Mouse (Mus musculus): ENCODE measurements at regions not wholly inside any gene's neighbourhood (a gene's known extent, or its start where the extent isn't known, plus 50 kb on each side); places are given as distances from the start of the nearest gene placed in this dataset.

DNA sequence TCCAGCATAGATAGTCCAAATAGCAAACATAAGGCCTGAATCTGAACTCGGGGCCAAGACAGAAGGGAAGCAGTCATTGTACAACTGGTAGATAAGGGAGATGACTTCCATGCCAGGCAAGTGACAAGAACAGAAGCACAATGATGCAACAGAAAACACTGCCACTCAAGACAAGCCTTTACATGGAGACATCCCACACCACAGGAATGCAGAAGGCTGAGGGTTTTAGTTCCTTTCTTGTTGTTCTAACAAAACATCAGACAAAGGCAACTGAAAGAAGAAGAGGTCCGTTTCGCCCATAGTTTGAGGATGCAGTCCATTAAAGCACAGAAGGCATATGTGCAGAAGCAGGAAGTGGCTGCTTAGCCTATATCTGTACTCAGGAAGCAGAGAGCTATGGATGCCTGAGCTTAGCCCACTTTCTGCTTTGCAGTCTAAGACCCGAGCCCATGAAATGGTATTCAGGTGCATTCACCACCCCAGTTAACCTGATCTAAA lies 360.0 kb upstream of the Pik3r1 start:
- peaks cover 15% of the 10 kb centered on the region for H3K4me1 ChIP-seq (replicated peaks)
- no peaks in the 10 kb centered on the region for H3K36me3 ChIP-seq
- no peaks in the 10 kb centered on the region for H3K9me3 ChIP-seq
- H3K4me3 ChIP-seq: no peak overlapping the region
- 73% methylated on average over 4 of the region's 4 CpGs for WGBS
- no peak overlapping the region for H3K4me2 ChIP-seq
- no peaks in the 10 kb centered on the region for H3K27me3 ChIP-seq
- ATAC-seq (ENCODE audit: low read depth): no peak
- no peak overlapping the region for H3K9ac ChIP-seq
- H3K27ac ChIP-seq (replicated peaks): no peak overlapping the region

GRCm38 (mm10) chr13:102131459-102131858 lies 363.4 kb upstream of the Pik3r1 start:
- WGBS: 65% methylated on average over 2 of the region's 2 CpGs
- Histone ChIP-seq H3K9me3 (no peaks in the 10 kb centered on the region), H3K36me3 (no peaks in the 10 kb centered on the region), H3K4me1 (replicated peaks) (peaks cover 15% of the 10 kb centered on the region), H3K27me3 (no peaks in the 10 kb centered on the region), H3K9ac (no peak overlapping the region), H3K4me3 (no peak overlapping the region), H3K27ac (replicated peaks) (no peak overlapping the region; the same call in 1 of the 2 replicates), H3K4me2 (no peak overlapping the region)
- no peak for ATAC-seq (ENCODE audit: low read depth)

DNA sequence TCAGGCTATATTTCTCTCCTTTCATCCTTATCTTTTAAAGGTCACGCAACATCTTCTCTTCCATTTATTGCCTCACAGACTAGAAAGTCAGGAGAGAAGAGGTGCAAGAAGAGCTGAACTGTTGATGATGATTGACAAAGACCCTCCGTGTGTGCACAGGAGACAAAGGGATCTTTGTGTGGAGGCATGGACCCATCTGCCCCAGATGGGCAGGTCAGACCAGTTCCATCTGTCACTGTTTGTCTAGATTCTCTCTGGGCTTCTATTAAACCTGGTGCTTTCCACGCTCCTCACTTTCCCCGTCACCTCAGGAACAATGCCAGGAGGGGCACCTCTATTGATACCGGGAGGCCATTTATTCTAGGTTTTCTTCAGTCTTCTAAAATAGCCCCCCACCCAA lies 364.1 kb upstream of the Pik3r1 start:
- Histone ChIP-seq H3K4me1 (replicated peaks) (peaks cover 15% of the 10 kb centered on the region), H3K9ac (no peak overlapping the region), H3K27ac (replicated peaks) (no peak overlapping the region), H3K27me3 (no peaks in the 10 kb centered on the region), H3K36me3 (no peaks in the 10 kb centered on the region), H3K9me3 (no peaks in the 10 kb centered on the region), H3K4me2 (no peak overlapping the region), H3K4me3 (no peak overlapping the region)
- 35% methylated on average over 5 of the region's 5 CpGs for WGBS
- ATAC-seq (ENCODE audit: low read depth): 0 out of 2 replicates have a peak, but pooled peaks have one; percentile 43

GRCm38 (mm10) chr13:102132696-102133095 lies 364.7 kb upstream of the Pik3r1 start:
- ATAC-seq (ENCODE audit: low read depth): no peak
- Histone ChIP-seq H3K4me2 (no peak overlapping the region), H3K9me3 (no peaks in the 10 kb centered on the region), H3K36me3 (no peaks in the 10 kb centered on the region), H3K9ac (no peak overlapping the region), H3K27me3 (no peaks in the 10 kb centered on the region), H3K4me1 (replicated peaks) (peaks cover 15% of the 10 kb centered on the region), H3K4me3 (no peak overlapping the region), H3K27ac (replicated peaks) (no peak overlapping the region)
- 55% methylated on average over 2 of the region's 2 CpGs for WGBS

DNA sequence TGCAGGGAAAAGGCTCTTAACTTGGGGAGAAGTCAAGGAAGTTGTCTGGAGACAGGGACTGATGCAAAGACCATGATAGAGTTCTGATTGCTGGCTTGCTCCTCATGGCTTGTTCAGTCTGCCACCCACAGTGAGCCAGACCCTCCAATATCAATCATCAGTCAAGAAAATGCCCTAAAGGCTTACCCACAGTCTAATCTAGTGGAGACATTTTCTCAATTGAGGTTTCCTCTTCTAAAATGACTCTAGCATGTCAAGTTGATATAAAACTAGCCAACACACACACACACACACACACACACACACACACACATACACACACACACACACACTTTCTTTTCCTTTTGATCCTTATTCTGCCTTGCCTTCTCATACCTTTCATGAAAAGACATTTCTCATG lies 367.2 kb upstream of the Pik3r1 start:
- Histone ChIP-seq H3K4me3 (no peak overlapping the region), H3K4me1 (replicated peaks) (peaks cover 15% of the 10 kb centered on the region), H3K27ac (replicated peaks) (no peak overlapping the region), H3K9me3 (no peaks in the 10 kb centered on the region), H3K27me3 (no peaks in the 10 kb centered on the region), H3K9ac (no peak overlapping the region), H3K36me3 (no peaks in the 10 kb centered on the region), H3K4me2 (no peak overlapping the region)
- no peak for ATAC-seq (ENCODE audit: low read depth)

- Histone ChIP-seq H3K9ac (no peak overlapping the region), H3K27me3 (no peaks in the 10 kb centered on the region), H3K4me3 (no peak overlapping the region), H3K27ac (replicated peaks) (no peak overlapping the region), H3K9me3 (no peaks in the 10 kb centered on the region), H3K36me3 (no peaks in the 10 kb centered on the region), H3K4me2 (no peak overlapping the region), H3K4me1 (replicated peaks) (no peaks in the 10 kb centered on the region)
- 97% methylated on average over 7 of the region's 7 CpGs for WGBS
- ATAC-seq (ENCODE audit: low read depth): no peak
These were observed 375.0 kb upstream of the Pik3r1 start for GRCm38 (mm10) chr13:102142986-102143385.

DNA sequence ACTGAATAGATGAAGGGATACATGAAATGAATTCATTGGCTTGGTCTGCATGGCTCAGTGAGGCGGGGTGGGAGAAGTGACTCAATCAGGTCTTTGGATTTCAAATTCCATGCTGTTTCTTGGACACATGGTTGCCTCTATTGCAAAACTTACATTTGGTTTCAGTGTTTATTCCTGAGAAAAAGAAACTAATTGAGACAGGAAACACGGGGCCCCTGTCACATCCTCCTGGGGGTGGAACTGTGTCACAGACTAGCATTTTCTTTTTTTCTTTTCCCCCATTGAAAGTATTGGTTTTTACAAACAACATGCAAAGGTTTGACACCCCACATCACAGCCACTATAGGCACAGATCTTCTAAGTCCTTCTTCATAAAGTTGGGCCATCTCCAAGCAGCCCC lies 375.8 kb upstream of the Pik3r1 start:
- WGBS: 82% methylated on average over 2 of the region's 2 CpGs
- Histone ChIP-seq H3K4me2 (no peak overlapping the region), H3K4me3 (no peak overlapping the region), H3K27me3 (no peaks in the 10 kb centered on the region), H3K9ac (no peak overlapping the region), H3K9me3 (no peaks in the 10 kb centered on the region), H3K4me1 (replicated peaks) (no peaks in the 10 kb centered on the region), H3K27ac (replicated peaks) (no peak overlapping the region), H3K36me3 (no peaks in the 10 kb centered on the region)
- ATAC-seq (ENCODE audit: low read depth): no peak

DNA sequence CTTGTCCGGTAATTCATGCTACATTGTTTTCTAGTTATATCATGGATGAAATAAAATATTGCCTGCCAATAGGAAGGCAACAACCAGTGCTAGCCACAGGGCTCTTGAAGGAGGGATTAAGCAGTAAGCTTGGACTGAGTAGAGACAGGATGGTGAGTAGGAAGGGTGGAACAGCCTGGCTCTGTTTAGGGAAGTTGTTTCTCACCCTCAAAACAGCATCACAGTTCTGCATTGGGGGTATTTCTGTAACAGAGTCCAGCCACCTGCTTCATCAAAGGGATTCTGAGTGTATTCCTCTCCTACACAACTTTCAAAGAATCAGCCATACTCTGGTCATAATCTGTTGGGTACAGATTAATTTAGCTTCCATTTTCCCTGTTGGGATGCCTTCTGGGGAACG lies 380.0 kb upstream of the Pik3r1 start:
- H3K36me3 ChIP-seq: no peaks in the 10 kb centered on the region
- no peak overlapping the region for H3K4me2 ChIP-seq
- 94% methylated on average over 2 of the region's 2 CpGs for WGBS
- no peak overlapping the region for H3K9ac ChIP-seq
- H3K27me3 ChIP-seq: no peaks in the 10 kb centered on the region
- H3K27ac ChIP-seq (replicated peaks): no peak overlapping the region
- ATAC-seq (ENCODE audit: low read depth): no peak
- H3K9me3 ChIP-seq: no peaks in the 10 kb centered on the region
- H3K4me3 ChIP-seq: no peak overlapping the region
- H3K4me1 ChIP-seq (replicated peaks): no peaks in the 10 kb centered on the region

DNA sequence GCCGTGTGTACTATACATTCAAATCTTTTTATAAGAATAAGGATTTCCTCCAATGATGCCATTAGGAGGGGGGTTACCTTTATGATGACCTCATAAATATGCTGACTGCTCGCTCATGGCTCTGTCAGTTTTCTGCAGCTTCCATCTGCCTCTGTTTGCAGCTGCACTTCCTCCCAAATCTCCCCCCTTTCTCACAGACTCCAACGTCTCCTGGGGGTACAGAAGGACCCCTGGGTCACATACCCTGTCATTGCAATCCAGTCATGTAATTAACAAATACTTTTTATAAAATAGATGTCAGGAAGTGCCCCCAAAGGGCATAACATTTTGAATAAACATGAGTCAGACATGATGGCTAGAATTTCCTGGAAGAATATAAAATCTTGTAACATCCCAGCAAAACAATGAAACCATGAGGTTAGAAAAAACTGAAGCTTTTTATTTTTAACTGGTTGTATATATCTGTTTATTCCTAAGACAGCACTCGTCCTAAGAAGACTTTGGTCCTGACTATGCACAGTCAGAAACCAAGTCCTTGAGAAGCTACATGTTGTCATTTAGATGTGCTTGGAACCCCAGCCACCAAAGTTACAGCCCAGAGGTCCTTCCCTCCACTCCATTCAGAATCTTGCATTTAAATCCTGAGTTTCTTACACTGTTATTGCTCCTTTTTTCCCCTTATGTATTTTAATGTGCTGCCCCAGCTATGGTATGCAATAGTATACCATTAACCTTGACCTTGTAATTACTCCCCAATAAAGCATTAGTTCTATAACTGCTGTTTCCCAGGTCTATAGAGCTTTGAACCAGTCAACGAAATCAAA lies 386.0 kb upstream of the Pik3r1 start:
- Histone ChIP-seq H3K36me3 (no peaks in the 10 kb centered on the region), H3K4me1 (replicated peaks) (peaks cover 18% of the 10 kb centered on the region), H3K4me2 (no peak overlapping the region), H3K9me3 (no peaks in the 10 kb centered on the region), H3K4me3 (no peak overlapping the region), H3K27ac (replicated peaks) (no peak overlapping the region), H3K27me3 (no peaks in the 10 kb centered on the region), H3K9ac (no peak overlapping the region)
- 34% methylated on average over 5 of the region's 5 CpGs for WGBS
- ATAC-seq (ENCODE audit: low read depth): peak; percentile 52; the same call in 1 of the 2 replicates

- peak; percentile 62 for ATAC-seq (ENCODE audit: low read depth)
- peaks cover 18% of the 10 kb centered on the region for H3K4me1 ChIP-seq (replicated peaks)
- 38% methylated on average over 2 of the region's 2 CpGs for WGBS
- H3K27me3 ChIP-seq: no peaks in the 10 kb centered on the region
- no peak overlapping the region for H3K4me3 ChIP-seq
- no peak overlapping the region for H3K27ac ChIP-seq (replicated peaks)
- no peak overlapping the region for H3K4me2 ChIP-seq
- no peaks in the 10 kb centered on the region for H3K36me3 ChIP-seq
- no peaks in the 10 kb centered on the region for H3K9me3 ChIP-seq
- no peak overlapping the region for H3K9ac ChIP-seq
These were observed 386.5 kb upstream of the Pik3r1 start for GRCm38 (mm10) chr13:102154609-102154899.

- Histone ChIP-seq H3K4me2 (no peak overlapping the region), H3K4me3 (no peak overlapping the region), H3K9me3 (no peaks in the 10 kb centered on the region), H3K27me3 (no peaks in the 10 kb centered on the region), H3K9ac (no peak overlapping the region), H3K4me1 (replicated peaks) (peaks cover 18% of the 10 kb centered on the region), H3K36me3 (no peaks in the 10 kb centered on the region), H3K27ac (replicated peaks) (no peak overlapping the region)
- no peak for ATAC-seq (ENCODE audit: low read depth)
- 43% methylated on average over 6 of the region's 6 CpGs for WGBS
These were observed 389.5 kb upstream of the Pik3r1 start for GRCm38 (mm10) chr13:102157369-102158130.

- 60% methylated on average over 9 of the region's 9 CpGs for WGBS
These were observed 405.6 kb upstream of the Pik3r1 start for GRCm38 (mm10) chr13:102173382-102174234.

More at GRCm38 (mm10) chr13:102173382-102174234, 405.6 kb upstream of the Pik3r1 start:
- H3K9me3 ChIP-seq: no peaks in the 10 kb centered on the region
- no peaks in the 10 kb centered on the region; the same call in 1 of the 2 replicates for H3K4me1 ChIP-seq (replicated peaks)
- H3K4me2 ChIP-seq: no peak overlapping the region
- no peak overlapping the region for H3K4me3 ChIP-seq
- H3K27me3 ChIP-seq: no peaks in the 10 kb centered on the region
- H3K27ac ChIP-seq (replicated peaks): peak overlapping the region; percentile 52; the same call in 1 of the 2 replicates
- no peak overlapping the region for H3K9ac ChIP-seq
- peak; percentile 59; the same call in 1 of the 2 replicates for ATAC-seq (ENCODE audit: low read depth)
- no peaks in the 10 kb centered on the region for H3K36me3 ChIP-seq
